Mouse (Mus musculus): Measurements from ENCODE around the gene Rgs12. TPM values are rescaled to one million over a fixed set of nuclear protein-coding genes. Genes with fewer than 3 reads are reported as not detected.

The Rgs12 gene
- polyA plus RNA-seq, 2 experiments, result 17.1 to 21.7 TPM

DNA sequence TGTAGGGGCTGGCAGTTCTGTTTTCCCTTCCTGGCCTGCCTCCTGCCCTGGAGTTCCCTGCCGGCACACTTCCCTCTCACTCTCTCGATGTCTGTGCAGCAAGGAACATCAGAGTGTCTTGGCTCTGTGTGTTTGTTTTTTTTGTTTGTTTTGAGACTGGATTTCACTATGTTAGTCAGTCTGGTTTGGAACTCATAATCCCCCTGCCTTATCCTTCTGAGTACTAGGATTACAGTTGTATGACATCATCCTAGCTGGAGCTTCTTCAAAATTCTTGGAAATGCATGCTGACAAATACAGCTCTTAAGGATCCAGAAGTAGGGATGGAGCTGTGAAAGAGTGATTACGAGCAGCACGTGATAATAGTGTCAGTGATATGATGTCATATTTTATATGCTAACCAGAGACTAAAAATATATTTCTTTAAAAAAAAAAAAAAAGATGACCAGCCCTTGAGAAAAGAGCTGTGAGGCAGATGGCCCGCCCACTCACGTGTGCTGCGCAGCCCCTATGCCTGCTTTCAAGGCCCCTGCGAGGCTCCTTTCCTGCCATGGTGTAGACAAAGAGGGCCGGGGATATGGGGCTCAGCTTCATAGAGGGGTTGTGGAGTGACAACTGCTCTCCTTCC, 70.5 kb downstream of the Rgs12 start:
- Histone ChIP-seq H3K9ac (replicated peaks) (no peak overlapping the region), H3K4me1 (replicated peaks; ENCODE audit: control insufficient read depth in 2 of 2, insufficient read depth in 2 of 2, low read length in 1 of 2) (no peaks in the 10 kb centered on the region), H3K4me2 (ENCODE audit: low read depth) (no peak overlapping the region), H3K36me3 (replicated peaks; ENCODE audit: control insufficient read depth, insufficient read depth, low read depth) (peaks cover 30% of the 10 kb centered on the region), H3K27me3 (ENCODE audit: control insufficient read depth, insufficient read depth, low read length) (no peaks in the 10 kb centered on the region), H3K4me3 (ENCODE audit: insufficient read depth in 1 of 2, low read depth in 2 of 2, low read length in 2 of 2) (no peak overlapping the region), H3K27ac (no peak overlapping the region), H3K9me3 (ENCODE audit: control insufficient read depth, low read length) (no peaks in the 10 kb centered on the region)
- no peak for TF ChIP-seq EP300 (IDR thresholded peaks at IDR 0.05; ENCODE audit: low read depth)
- no peak for TF ChIP-seq CTCF (IDR thresholded peaks at IDR 0.05; ENCODE audit: low read depth)
- 71% methylated on average over 9 of the region's 9 CpGs for WGBS (ENCODE audit: insufficient replicate concordance)
- no peak for ATAC-seq (ENCODE audit: insufficient read depth)
- no peak for DNase-seq (ENCODE audit: low read depth in 3 of 3, low spot score in 3 of 3)

DNA sequence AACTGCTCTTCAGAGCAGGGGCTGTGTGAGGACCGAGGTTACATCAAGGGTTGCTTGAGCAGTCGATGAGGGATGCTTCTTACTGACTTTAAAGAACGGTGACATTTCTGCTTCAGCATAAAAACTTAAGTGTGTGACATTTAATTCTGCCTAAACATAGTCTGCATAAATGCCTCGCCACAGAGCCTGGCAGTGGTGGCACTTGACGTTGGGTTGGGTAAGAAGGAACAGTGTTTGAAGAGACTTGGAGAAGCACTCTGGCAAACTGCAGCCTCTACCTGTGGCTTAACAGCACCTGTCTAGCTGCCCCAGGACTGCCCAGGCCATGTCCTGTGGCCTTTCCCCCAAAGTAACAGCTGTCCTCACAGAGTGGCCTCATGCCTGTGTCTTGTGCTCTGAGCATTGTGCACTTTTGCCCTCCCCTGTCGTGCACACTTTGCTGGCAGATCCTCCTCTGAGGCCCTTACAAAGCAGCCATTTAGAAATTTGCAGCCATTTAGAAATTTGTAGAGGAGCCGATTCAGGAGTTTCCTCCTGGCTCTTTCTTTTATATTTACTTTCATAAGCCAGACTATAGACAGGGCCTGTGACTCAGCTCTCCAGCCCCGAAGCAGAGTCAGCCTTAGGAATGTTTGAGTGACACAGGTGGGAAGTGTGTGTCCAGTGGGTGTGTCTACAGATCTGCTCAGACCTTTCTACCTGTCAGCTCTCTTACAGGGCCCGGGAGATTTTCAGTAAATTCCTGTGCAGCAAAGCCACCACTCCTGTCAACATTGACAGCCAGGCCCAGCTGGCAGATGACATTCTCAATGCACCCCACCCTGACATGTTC, 71.4 kb downstream of the Rgs12 start:
- H3K9me3 ChIP-seq (ENCODE audit: control insufficient read depth, low read length), result no peaks in the 10 kb centered on the region
- no peak overlapping the region for H3K4me2 ChIP-seq (ENCODE audit: low read depth)
- H3K4me1 ChIP-seq (replicated peaks; ENCODE audit: control insufficient read depth in 2 of 2, insufficient read depth in 2 of 2, low read length in 1 of 2), result no peaks in the 10 kb centered on the region
- DNase-seq (ENCODE audit: low read depth in 3 of 3, low spot score in 3 of 3) (no peak), ATAC-seq (ENCODE audit: insufficient read depth) (no peak)
- H3K36me3 ChIP-seq (replicated peaks; ENCODE audit: control insufficient read depth, insufficient read depth, low read depth), result peaks cover 35% of the 10 kb centered on the region
- 77% methylated on average over 9 of the region's 9 CpGs for WGBS (ENCODE audit: insufficient replicate concordance)
- no peaks in the 10 kb centered on the region for H3K27me3 ChIP-seq (ENCODE audit: control insufficient read depth, insufficient read depth, low read length)
- H3K4me3 ChIP-seq (ENCODE audit: insufficient read depth in 1 of 2, low read depth in 2 of 2, low read length in 2 of 2), result no peak overlapping the region
- H3K9ac ChIP-seq (replicated peaks), result no peak overlapping the region
- H3K27ac ChIP-seq, result no peak overlapping the region
- TF ChIP-seq EP300 (IDR thresholded peaks at IDR 0.05; ENCODE audit: low read depth) (no peak), CTCF (IDR thresholded peaks at IDR 0.05; ENCODE audit: low read depth) (no peak)

- ATAC-seq (ENCODE audit: insufficient read depth) (peak; percentile 54; the same call in 1 of the 2 replicates), DNase-seq (ENCODE audit: low read depth in 3 of 3, low spot score in 3 of 3) (peak in 2 of 3 experiments; percentile 28 to 35)
- Histone ChIP-seq H3K4me3 (ENCODE audit: insufficient read depth in 1 of 2, low read depth in 2 of 2, low read length in 2 of 2) (no peak overlapping the region), H3K9me3 (ENCODE audit: control insufficient read depth, low read length) (no peaks in the 10 kb centered on the region), H3K9ac (replicated peaks) (no peak overlapping the region), H3K36me3 (replicated peaks; ENCODE audit: control insufficient read depth, insufficient read depth, low read depth) (peaks cover 66% of the 10 kb centered on the region), H3K27me3 (ENCODE audit: control insufficient read depth, insufficient read depth, low read length) (no peaks in the 10 kb centered on the region), H3K4me1 (replicated peaks; ENCODE audit: control insufficient read depth in 2 of 2, insufficient read depth in 2 of 2, low read length in 1 of 2) (no peaks in the 10 kb centered on the region; a peak in 2 of 4 replicates), H3K27ac (no peak overlapping the region), H3K4me2 (ENCODE audit: low read depth) (no peak overlapping the region)
- TF ChIP-seq CTCF (IDR thresholded peaks at IDR 0.05; ENCODE audit: low read depth) (peak; percentile 87), EP300 (IDR thresholded peaks at IDR 0.05; ENCODE audit: low read depth) (no peak)
- 14% methylated on average over 2 of the region's 2 CpGs for WGBS (ENCODE audit: insufficient replicate concordance)
Measured at GRCm38 (mm10) chr5:35024975-35025374, 75.7 kb downstream of the Rgs12 start.

- 85% methylated on average over 1 of the region's 1 CpGs for WGBS (ENCODE audit: insufficient replicate concordance)
- H3K27ac ChIP-seq, result no peak overlapping the region
- H3K27me3 ChIP-seq (ENCODE audit: control insufficient read depth, insufficient read depth, low read length), result no peaks in the 10 kb centered on the region
- H3K36me3 ChIP-seq (replicated peaks; ENCODE audit: control insufficient read depth, insufficient read depth, low read depth), result peaks cover 57% of the 10 kb centered on the region
- H3K9me3 ChIP-seq (ENCODE audit: control insufficient read depth, low read length), result no peaks in the 10 kb centered on the region
- DNase-seq (ENCODE audit: low read depth in 3 of 3, low spot score in 3 of 3), result no peak
- TF ChIP-seq EP300 (IDR thresholded peaks at IDR 0.05; ENCODE audit: low read depth) (no peak), CTCF (IDR thresholded peaks at IDR 0.05; ENCODE audit: low read depth) (no peak)
- ATAC-seq (ENCODE audit: insufficient read depth), result no peak
- H3K4me3 ChIP-seq (ENCODE audit: insufficient read depth in 1 of 2, low read depth in 2 of 2, low read length in 2 of 2), result no peak overlapping the region
- H3K4me1 ChIP-seq (replicated peaks; ENCODE audit: control insufficient read depth in 2 of 2, insufficient read depth in 2 of 2, low read length in 1 of 2), result peaks cover 3 to 11% of the 10 kb centered on the region in 2 experiments
- H3K4me2 ChIP-seq (ENCODE audit: low read depth), result no peak overlapping the region
- no peak overlapping the region for H3K9ac ChIP-seq (replicated peaks)
Measured at GRCm38 (mm10) chr5:35029303-35029702, 80.1 kb downstream of the Rgs12 start.

DNA sequence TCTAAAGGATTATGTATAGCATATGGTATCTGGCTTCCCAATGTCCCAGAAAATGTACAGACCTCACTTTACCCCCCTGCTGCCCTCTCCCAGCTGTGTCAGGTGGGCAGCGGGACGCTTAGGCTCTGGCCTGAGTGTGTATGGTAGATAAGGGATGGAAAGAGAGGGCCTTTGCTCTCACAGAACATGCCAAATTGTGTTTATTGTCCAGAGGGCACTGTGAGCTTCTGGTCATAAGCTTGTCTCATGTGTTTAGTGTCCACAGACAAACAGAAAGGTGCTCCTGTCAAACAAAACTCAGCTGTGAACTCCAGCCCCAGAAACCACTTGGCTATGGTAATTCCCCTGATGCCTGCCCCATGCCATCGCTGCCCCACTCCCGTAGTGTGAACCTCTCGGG, 80.5 kb downstream of the Rgs12 start:
- Histone ChIP-seq H3K27ac (no peak overlapping the region), H3K4me1 (replicated peaks; ENCODE audit: control insufficient read depth in 2 of 2, insufficient read depth in 2 of 2, low read length in 1 of 2) (peaks cover 3 to 14% of the 10 kb centered on the region in 2 experiments), H3K36me3 (replicated peaks; ENCODE audit: control insufficient read depth, insufficient read depth, low read depth) (peaks cover 57% of the 10 kb centered on the region), H3K4me2 (ENCODE audit: low read depth) (no peak overlapping the region), H3K4me3 (ENCODE audit: insufficient read depth in 1 of 2, low read depth in 2 of 2, low read length in 2 of 2) (no peak overlapping the region), H3K9me3 (ENCODE audit: control insufficient read depth, low read length) (no peaks in the 10 kb centered on the region), H3K27me3 (ENCODE audit: control insufficient read depth, insufficient read depth, low read length) (no peaks in the 10 kb centered on the region), H3K9ac (replicated peaks) (no peak overlapping the region)
- TF ChIP-seq CTCF (IDR thresholded peaks at IDR 0.05; ENCODE audit: low read depth) (no peak), EP300 (IDR thresholded peaks at IDR 0.05; ENCODE audit: low read depth) (no peak)
- no peak for DNase-seq (ENCODE audit: low read depth in 3 of 3, low spot score in 3 of 3)
- 85% methylated on average over 5 of the region's 5 CpGs for WGBS (ENCODE audit: insufficient replicate concordance)
- no peak for ATAC-seq (ENCODE audit: insufficient read depth)

Measured in liver, embryonic 14.5 days (tissue).